Mouse (Mus musculus): ENCODE data around the gene Xrcc4. TPM values are rescaled to one million over a fixed set of nuclear protein-coding genes. Genes with fewer than 3 reads are reported as not detected.

Xrcc4 gene
- polyA plus RNA-seq, 1 experiment from 2014 or later = 13.6 TPM

DNA sequence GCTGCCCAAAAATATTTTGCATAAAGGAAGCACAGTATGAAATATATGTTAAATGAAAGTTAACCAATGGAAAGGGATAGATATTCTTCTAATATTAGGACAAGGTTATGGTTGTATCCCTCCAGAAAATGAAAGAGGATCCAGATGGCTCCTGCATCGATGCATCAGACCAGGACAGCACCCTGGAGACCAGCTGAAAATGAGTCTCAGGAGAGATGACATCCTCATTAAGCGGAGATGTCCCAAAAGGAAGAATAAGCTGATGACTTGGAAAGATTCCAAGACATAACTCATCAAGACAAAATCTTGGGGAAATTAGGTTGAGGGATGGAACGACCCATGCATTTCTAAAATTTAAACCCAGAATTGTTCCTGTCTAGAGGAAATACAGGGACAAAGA is 37.0 kb downstream of the Xrcc4 start:
- WGBS = 80% methylated on average over 3 of the region's 3 CpGs
- H3K4me2 ChIP-seq (ENCODE audit: low read depth, low read length) = no peak overlapping the region
- H3K36me3 ChIP-seq (replicated peaks; ENCODE audit: control insufficient read depth, insufficient read depth, low read depth, low read length) = no peaks in the 10 kb centered on the region
- H3K4me3 ChIP-seq (ENCODE audit: low read depth, low read length) = no peak overlapping the region
- no peak for ATAC-seq (replicated peaks; ENCODE audit: insufficient number of reproducible peaks, low FRiP score, low TSS enrichment, low read depth)
- H3K4me1 ChIP-seq (ENCODE audit: control insufficient read depth, insufficient read depth, low read length) = no peaks in the 10 kb centered on the region
- no peak for DNase-seq (ENCODE audit: low spot score)
- H3K27me3 ChIP-seq (ENCODE audit: control insufficient read depth, insufficient read depth, low read length) = no peaks in the 10 kb centered on the region
- no peak overlapping the region for H3K27ac ChIP-seq (replicated peaks; ENCODE audit: low read depth, low read length)
- H3K9ac ChIP-seq (replicated peaks; ENCODE audit: low read length) = no peak overlapping the region
- H3K9me3 ChIP-seq (replicated peaks; ENCODE audit: control insufficient read depth, low read length) = no peaks in the 10 kb centered on the region

GRCm38 (mm10) chr13:90051735-90052134 is 37.7 kb downstream of the Xrcc4 start:
- Histone ChIP-seq H3K4me2 (ENCODE audit: low read depth, low read length) (no peak overlapping the region), H3K4me1 (ENCODE audit: control insufficient read depth, insufficient read depth, low read length) (no peaks in the 10 kb centered on the region), H3K9ac (replicated peaks; ENCODE audit: low read length) (no peak overlapping the region), H3K36me3 (replicated peaks; ENCODE audit: control insufficient read depth, insufficient read depth, low read depth, low read length) (no peaks in the 10 kb centered on the region), H3K27me3 (ENCODE audit: control insufficient read depth, insufficient read depth, low read length) (no peaks in the 10 kb centered on the region), H3K9me3 (replicated peaks; ENCODE audit: control insufficient read depth, low read length) (no peaks in the 10 kb centered on the region), H3K4me3 (ENCODE audit: low read depth, low read length) (no peak overlapping the region), H3K27ac (replicated peaks; ENCODE audit: low read depth, low read length) (no peak overlapping the region)
- WGBS = 81% methylated on average over 6 of the region's 6 CpGs
- ATAC-seq (replicated peaks; ENCODE audit: insufficient number of reproducible peaks, low FRiP score, low TSS enrichment, low read depth) (no peak), DNase-seq (ENCODE audit: low spot score) (no peak)

DNA sequence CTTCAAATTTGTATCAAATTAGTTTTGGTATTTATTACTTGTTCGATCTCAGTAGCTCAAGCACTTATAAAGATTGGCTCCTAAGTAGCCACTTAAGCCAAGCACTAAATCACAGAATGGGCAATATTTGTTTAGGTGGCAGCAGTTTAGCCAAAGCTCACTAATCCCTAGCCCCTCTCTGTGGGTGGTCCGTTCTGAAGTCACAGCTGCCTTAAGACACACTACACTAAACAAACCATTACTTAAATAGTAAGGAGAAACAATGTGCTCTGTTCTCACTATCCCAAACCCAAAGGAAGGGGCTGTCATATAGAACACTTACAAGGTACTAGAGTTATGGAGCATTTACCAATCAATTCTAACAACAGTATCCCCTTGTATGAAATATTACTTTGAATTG is 49.8 kb downstream of the Xrcc4 start:
- ATAC-seq (replicated peaks; ENCODE audit: insufficient number of reproducible peaks, low FRiP score, low TSS enrichment, low read depth) = no peak
- Histone ChIP-seq H3K27ac (replicated peaks; ENCODE audit: low read depth, low read length) (no peak overlapping the region), H3K27me3 (ENCODE audit: control insufficient read depth, insufficient read depth, low read length) (no peaks in the 10 kb centered on the region), H3K36me3 (replicated peaks; ENCODE audit: control insufficient read depth, insufficient read depth, low read depth, low read length) (no peaks in the 10 kb centered on the region), H3K4me2 (ENCODE audit: low read depth, low read length) (no peak overlapping the region), H3K9me3 (replicated peaks; ENCODE audit: control insufficient read depth, low read length) (no peaks in the 10 kb centered on the region), H3K4me1 (ENCODE audit: control insufficient read depth, insufficient read depth, low read length) (no peaks in the 10 kb centered on the region), H3K4me3 (ENCODE audit: low read depth, low read length) (no peak overlapping the region), H3K9ac (replicated peaks; ENCODE audit: low read length) (no peak overlapping the region)
- peak; percentile 73 for DNase-seq (ENCODE audit: low spot score)
- 26% methylated on average over 2 of the region's 2 CpGs for WGBS

DNA sequence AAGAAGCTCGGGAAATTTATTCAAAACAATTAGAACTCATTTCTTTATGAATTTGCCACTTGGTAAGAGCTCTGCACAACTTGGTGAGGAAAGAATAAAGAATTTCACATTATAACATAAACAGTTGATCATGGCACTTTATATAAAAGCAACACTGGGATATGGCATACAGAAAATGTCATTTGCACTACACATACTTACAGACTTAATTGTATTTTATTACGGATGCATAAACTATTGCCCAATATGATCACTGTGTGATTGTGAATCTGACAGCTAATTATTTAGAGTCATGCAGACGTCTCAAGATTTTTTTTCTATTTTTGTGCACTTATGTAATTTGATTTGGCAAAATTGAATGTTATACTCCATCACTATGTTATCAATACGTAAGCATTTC is 56.4 kb downstream of the Xrcc4 start:
- H3K4me2 ChIP-seq (ENCODE audit: low read depth, low read length) = no peak overlapping the region
- H3K36me3 ChIP-seq (replicated peaks; ENCODE audit: control insufficient read depth, insufficient read depth, low read depth, low read length) = no peaks in the 10 kb centered on the region
- no peak overlapping the region for H3K27ac ChIP-seq (replicated peaks; ENCODE audit: low read depth, low read length)
- 71% methylated on average over 4 of the region's 4 CpGs for WGBS
- H3K9ac ChIP-seq (replicated peaks; ENCODE audit: low read length) = no peak overlapping the region
- no peaks in the 10 kb centered on the region for H3K4me1 ChIP-seq (ENCODE audit: control insufficient read depth, insufficient read depth, low read length)
- no peak for DNase-seq (ENCODE audit: low spot score)
- ATAC-seq (replicated peaks; ENCODE audit: insufficient number of reproducible peaks, low FRiP score, low TSS enrichment, low read depth) = no peak
- no peaks in the 10 kb centered on the region for H3K27me3 ChIP-seq (ENCODE audit: control insufficient read depth, insufficient read depth, low read length)
- no peak overlapping the region for H3K4me3 ChIP-seq (ENCODE audit: low read depth, low read length)
- no peaks in the 10 kb centered on the region for H3K9me3 ChIP-seq (replicated peaks; ENCODE audit: control insufficient read depth, low read length)

DNA sequence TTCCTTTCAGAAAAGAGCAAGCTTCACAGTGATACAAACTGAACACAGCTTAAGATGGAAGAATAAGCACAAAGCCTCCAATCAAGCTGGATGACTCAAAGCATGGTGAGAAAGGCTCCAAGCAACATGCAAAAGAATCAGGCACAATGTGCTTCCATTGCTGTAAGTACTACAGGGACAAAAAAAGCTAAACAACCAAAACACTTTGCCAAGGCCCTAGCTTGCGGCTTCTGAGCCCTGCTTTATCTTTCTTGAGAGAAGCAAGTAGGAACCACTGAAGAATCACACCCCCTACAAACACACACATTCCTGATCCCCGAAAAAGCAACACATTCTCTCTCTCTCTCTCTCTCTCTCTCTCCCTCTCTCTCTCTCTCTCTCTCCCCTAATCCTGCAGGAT is 56.9 kb downstream of the Xrcc4 start:
- Histone ChIP-seq H3K9me3 (replicated peaks; ENCODE audit: control insufficient read depth, low read length) (no peaks in the 10 kb centered on the region), H3K9ac (replicated peaks; ENCODE audit: low read length) (no peak overlapping the region), H3K4me2 (ENCODE audit: low read depth, low read length) (no peak overlapping the region), H3K4me1 (ENCODE audit: control insufficient read depth, insufficient read depth, low read length) (no peaks in the 10 kb centered on the region), H3K27ac (replicated peaks; ENCODE audit: low read depth, low read length) (no peak overlapping the region), H3K36me3 (replicated peaks; ENCODE audit: control insufficient read depth, insufficient read depth, low read depth, low read length) (no peaks in the 10 kb centered on the region), H3K4me3 (ENCODE audit: low read depth, low read length) (no peak overlapping the region), H3K27me3 (ENCODE audit: control insufficient read depth, insufficient read depth, low read length) (no peaks in the 10 kb centered on the region)
- DNase-seq (ENCODE audit: low spot score) (no peak), ATAC-seq (replicated peaks; ENCODE audit: insufficient number of reproducible peaks, low FRiP score, low TSS enrichment, low read depth) (no peak)
- 59% methylated on average over 2 of the region's 2 CpGs for WGBS

GRCm38 (mm10) chr13:90030911-90031310 is 58.5 kb downstream of the Xrcc4 start:
- H3K27me3 ChIP-seq (ENCODE audit: control insufficient read depth, insufficient read depth, low read length) = no peaks in the 10 kb centered on the region
- ATAC-seq (replicated peaks; ENCODE audit: insufficient number of reproducible peaks, low FRiP score, low TSS enrichment, low read depth) = no peak
- WGBS = 42% methylated on average over 3 of the region's 3 CpGs

GRCm38 (mm10) chr13:90012620-90013019 is 76.8 kb downstream of the Xrcc4 start:
- H3K27ac ChIP-seq (replicated peaks; ENCODE audit: low read depth, low read length) = no peak overlapping the region
- no peaks in the 10 kb centered on the region for H3K27me3 ChIP-seq (ENCODE audit: control insufficient read depth, insufficient read depth, low read length)
- ATAC-seq (replicated peaks; ENCODE audit: insufficient number of reproducible peaks, low FRiP score, low TSS enrichment, low read depth) = no peak
- no peak overlapping the region for H3K4me2 ChIP-seq (ENCODE audit: low read depth, low read length)
- 51% methylated on average over 3 of the region's 3 CpGs for WGBS
- no peak overlapping the region for H3K9ac ChIP-seq (replicated peaks; ENCODE audit: low read length)
- no peak for DNase-seq (ENCODE audit: low spot score)
- no peak overlapping the region for H3K4me3 ChIP-seq (ENCODE audit: low read depth, low read length)
- no peaks in the 10 kb centered on the region for H3K36me3 ChIP-seq (replicated peaks; ENCODE audit: control insufficient read depth, insufficient read depth, low read depth, low read length)
- no peaks in the 10 kb centered on the region for H3K9me3 ChIP-seq (replicated peaks; ENCODE audit: control insufficient read depth, low read length)
- H3K4me1 ChIP-seq (ENCODE audit: control insufficient read depth, insufficient read depth, low read length) = no peaks in the 10 kb centered on the region

More at GRCm38 (mm10) chr13:90030911-90031310, 58.5 kb downstream of the Xrcc4 start:
- H3K4me1 ChIP-seq (ENCODE audit: control insufficient read depth, insufficient read depth, low read length) = no peaks in the 10 kb centered on the region
- H3K4me2 ChIP-seq (ENCODE audit: low read depth, low read length) = no peak overlapping the region
- no peaks in the 10 kb centered on the region for H3K9me3 ChIP-seq (replicated peaks; ENCODE audit: control insufficient read depth, low read length)
- H3K36me3 ChIP-seq (replicated peaks; ENCODE audit: control insufficient read depth, insufficient read depth, low read depth, low read length) = no peaks in the 10 kb centered on the region
- H3K4me3 ChIP-seq (ENCODE audit: low read depth, low read length) = no peak overlapping the region
- no peak overlapping the region for H3K27ac ChIP-seq (replicated peaks; ENCODE audit: low read depth, low read length)
- peak; percentile 4 for DNase-seq (ENCODE audit: low spot score)
- no peak overlapping the region for H3K9ac ChIP-seq (replicated peaks; ENCODE audit: low read length)

DNA sequence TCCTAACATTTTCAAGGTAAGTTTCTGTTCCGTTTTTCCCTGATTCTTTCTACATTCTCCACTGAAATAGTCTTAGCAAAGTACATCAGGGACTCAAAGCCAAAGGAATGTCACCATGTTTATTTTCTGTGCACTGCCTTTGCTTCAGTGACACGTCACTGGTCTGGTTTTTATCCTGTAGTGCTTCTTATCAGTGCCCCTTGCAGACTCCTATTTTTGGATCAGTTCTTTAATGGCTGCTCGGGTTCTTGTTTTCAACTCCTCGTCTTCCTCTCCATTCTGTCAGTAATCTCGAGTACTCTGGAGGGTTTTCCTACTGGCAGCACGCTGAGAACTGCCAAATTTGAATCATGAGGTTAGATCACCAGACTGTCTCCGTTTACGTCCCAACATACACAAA is 77.2 kb downstream of the Xrcc4 start:
- no peak overlapping the region for H3K9ac ChIP-seq (replicated peaks; ENCODE audit: low read length)
- ATAC-seq (replicated peaks; ENCODE audit: insufficient number of reproducible peaks, low FRiP score, low TSS enrichment, low read depth) (no peak), DNase-seq (ENCODE audit: low spot score) (no peak)
- H3K27ac ChIP-seq (replicated peaks; ENCODE audit: low read depth, low read length) = no peak overlapping the region
- no peaks in the 10 kb centered on the region for H3K27me3 ChIP-seq (ENCODE audit: control insufficient read depth, insufficient read depth, low read length)
- WGBS = 58% methylated on average over 8 of the region's 8 CpGs
- H3K4me1 ChIP-seq (ENCODE audit: control insufficient read depth, insufficient read depth, low read length) = no peaks in the 10 kb centered on the region
- H3K36me3 ChIP-seq (replicated peaks; ENCODE audit: control insufficient read depth, insufficient read depth, low read depth, low read length) = no peaks in the 10 kb centered on the region
- no peak overlapping the region for H3K4me2 ChIP-seq (ENCODE audit: low read depth, low read length)
- no peak overlapping the region for H3K4me3 ChIP-seq (ENCODE audit: low read depth, low read length)
- no peaks in the 10 kb centered on the region for H3K9me3 ChIP-seq (replicated peaks; ENCODE audit: control insufficient read depth, low read length)

Data from embryonic facial prominence, embryonic 11.5 days (tissue).